Mouse (Mus musculus): ENCODE data around the gene Actn4.
A peak's percentile ranks its signal among the peaks of the same experiment; 100 is the strongest.

The Actn4 gene

GRCm38 (mm10) chr7:28950346-28951037 is 11.6 kb downstream of the Actn4 start:
- no peak for DNase-seq (ENCODE audit: low spot score)

GRCm38 (mm10) chr7:28949298-28949697 is 12.8 kb downstream of the Actn4 start:
- no peak for DNase-seq (ENCODE audit: low spot score)

GRCm38 (mm10) chr7:28948746-28949145 is 13.4 kb downstream of the Actn4 start:
- DNase-seq (ENCODE audit: low spot score) = no peak

- no peak for DNase-seq (ENCODE audit: low spot score)
These were observed 15.9 kb downstream of the Actn4 start for GRCm38 (mm10) chr7:28946271-28946610.

- DNase-seq (ENCODE audit: low spot score) = no peak
These were observed 16.5 kb downstream of the Actn4 start for GRCm38 (mm10) chr7:28945416-28946270.

- no peak for DNase-seq (ENCODE audit: low spot score)
These were observed 17.3 kb downstream of the Actn4 start for GRCm38 (mm10) chr7:28944756-28945415.

GRCm38 (mm10) chr7:28943451-28944180 is 18.5 kb downstream of the Actn4 start:
- DNase-seq (ENCODE audit: low spot score) = no peak

GRCm38 (mm10) chr7:28941542-28941941 is 20.6 kb downstream of the Actn4 start:
- no peak for DNase-seq (ENCODE audit: low spot score)

- no peak for DNase-seq (ENCODE audit: low spot score)
These were observed 21.0 kb downstream of the Actn4 start for GRCm38 (mm10) chr7:28941129-28941528.

GRCm38 (mm10) chr7:28939418-28940183 is 22.5 kb downstream of the Actn4 start:
- DNase-seq (ENCODE audit: low spot score) = no peak

- DNase-seq (ENCODE audit: low spot score) = no peak
These were observed 23.5 kb downstream of the Actn4 start for GRCm38 (mm10) chr7:28938654-28939053.

- no peak for DNase-seq (ENCODE audit: low spot score)
These were observed 25.4 kb downstream of the Actn4 start for GRCm38 (mm10) chr7:28936787-28937186.

- DNase-seq (ENCODE audit: low spot score) = no peak
These were observed 28.3 kb downstream of the Actn4 start for GRCm38 (mm10) chr7:28933825-28934224.

GRCm38 (mm10) chr7:28932421-28933041 is 29.6 kb downstream of the Actn4 start:
- no peak for DNase-seq (ENCODE audit: low spot score)

GRCm38 (mm10) chr7:28931695-28932039 is 30.5 kb downstream of the Actn4 start:
- no peak for DNase-seq (ENCODE audit: low spot score)

GRCm38 (mm10) chr7:28931032-28931694 is 31.0 kb downstream of the Actn4 start:
- DNase-seq (ENCODE audit: low spot score) = no peak

- DNase-seq (ENCODE audit: low spot score) = no peak
These were observed 31.7 kb downstream of the Actn4 start for GRCm38 (mm10) chr7:28930320-28931031.

- DNase-seq (ENCODE audit: low spot score) = no peak
These were observed 32.8 kb downstream of the Actn4 start for GRCm38 (mm10) chr7:28929381-28929780.

GRCm38 (mm10) chr7:28926172-28926571 is 36.0 kb downstream of the Actn4 start:
- no peak for DNase-seq (ENCODE audit: low spot score)

GRCm38 (mm10) chr7:28925317-28925716 is 36.8 kb downstream of the Actn4 start:
- DNase-seq (ENCODE audit: low spot score) = peak; percentile 59

All from ovary, adult 18-20 months (tissue).